Mouse (Mus musculus): Measurements from ENCODE around the gene 2200002J24Rik.

DNA sequence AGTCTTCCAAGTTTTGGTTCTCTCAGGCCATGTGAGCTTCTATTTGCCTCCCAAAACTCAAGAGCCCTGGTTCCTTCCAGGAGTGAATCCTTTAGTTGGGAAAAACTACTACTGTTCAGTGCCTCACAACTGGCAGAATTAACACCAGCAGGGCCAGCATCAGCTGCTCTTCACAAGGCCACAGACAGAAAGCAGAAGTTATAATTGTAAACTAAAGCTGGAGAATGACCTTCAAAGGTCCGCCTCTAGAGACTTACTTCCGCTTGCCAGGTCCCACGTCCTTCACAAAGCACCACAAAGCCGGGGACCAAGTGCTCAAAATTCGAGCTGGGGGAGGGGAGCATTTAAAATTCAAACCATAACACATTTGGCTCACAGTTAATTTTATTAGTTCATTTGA is 625 bp upstream of the 2200002J24Rik start:
- TF ChIP-seq CTCF (conservative IDR thresholded peaks at IDR 0.05; ENCODE audit: insufficient read depth, insufficient read length, low read depth, low read length) (no peak), POLR2A (IDR thresholded peaks at IDR 0.05; ENCODE audit: low read depth, low read length) (no peak)

All from kidney, adult 2 months (tissue).